Mouse (Mus musculus): ENCODE measurements at regions not wholly inside any gene's neighbourhood (a gene's known extent, or its start where the extent isn't known, plus 50 kb on each side); places are given as distances from the start of the nearest gene placed in this dataset.
A peak's percentile ranks its signal among the peaks of the same experiment; 100 is the strongest.

DNA sequence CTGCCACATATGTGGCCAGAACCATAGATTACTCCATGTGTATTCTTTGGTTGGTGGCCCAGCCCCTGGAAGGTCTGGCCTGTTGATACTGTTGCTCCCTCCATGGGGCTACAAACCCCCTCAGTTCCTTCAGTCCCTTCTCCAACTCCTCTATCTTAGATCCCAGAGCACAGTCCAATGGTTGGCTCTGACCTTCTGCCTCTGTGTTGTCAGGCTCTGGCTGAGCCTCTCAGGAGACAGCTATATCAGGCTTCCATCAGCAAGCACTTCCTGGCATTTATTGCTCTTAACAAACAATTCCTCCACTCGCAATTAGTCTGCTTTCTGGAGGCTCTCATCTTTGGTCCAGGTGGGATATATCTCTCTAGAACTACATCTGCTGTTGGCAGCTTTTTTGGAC is 327.0 kb upstream of the Bche start:
- Histone ChIP-seq H3K9me3 (ENCODE audit: control insufficient read depth, low read length) (no peaks in the 10 kb centered on the region), H3K36me3 (ENCODE audit: control insufficient read depth, insufficient read depth, low read length) (no peaks in the 10 kb centered on the region), H3K9ac (replicated peaks; ENCODE audit: low read length) (no peak overlapping the region), H3K4me2 (ENCODE audit: low read length) (no peak overlapping the region), H3K4me3 (replicated peaks; ENCODE audit: low read depth, low read length) (no peak overlapping the region), H3K27ac (replicated peaks; ENCODE audit: low read depth, low read length) (no peak overlapping the region), H3K27me3 (ENCODE audit: control insufficient read depth, insufficient read depth, low read length) (no peaks in the 10 kb centered on the region), H3K4me1 (ENCODE audit: control insufficient read depth, insufficient read depth, low read length) (no peaks in the 10 kb centered on the region)
- DNase-seq: no peak
- no peak for ATAC-seq (ENCODE audit: low FRiP score, low TSS enrichment)
- WGBS: 79% methylated on average over 1 of the region's 1 CpGs

DNA sequence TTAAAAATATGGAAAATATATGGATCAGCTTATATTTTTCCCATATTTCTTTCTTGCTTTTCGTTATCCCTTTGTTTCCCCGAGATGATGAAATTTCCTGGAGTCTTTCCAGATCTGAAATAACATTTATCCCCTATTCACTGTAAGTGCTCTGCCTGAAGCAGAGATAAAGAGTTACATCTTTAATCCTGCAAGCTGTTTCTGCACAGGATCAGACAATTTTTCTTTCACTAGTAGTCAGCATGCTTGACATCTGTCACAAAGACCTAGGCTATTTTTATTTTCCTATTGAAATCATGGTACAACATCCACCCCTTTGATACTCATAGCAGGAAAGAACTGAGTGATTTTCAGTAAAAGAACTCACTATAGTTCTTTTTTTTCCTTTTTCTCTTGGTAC is 311.3 kb upstream of the Bche start:
- no peak overlapping the region for H3K4me2 ChIP-seq (ENCODE audit: low read length)
- DNase-seq: peak; percentile 1
- no peak for ATAC-seq (ENCODE audit: low FRiP score, low TSS enrichment)

More for the DNA sequence above, 311.3 kb upstream of the Bche start:
- Histone ChIP-seq H3K36me3 (ENCODE audit: control insufficient read depth, insufficient read depth, low read length) (no peaks in the 10 kb centered on the region), H3K4me1 (ENCODE audit: control insufficient read depth, insufficient read depth, low read length) (no peaks in the 10 kb centered on the region), H3K27ac (replicated peaks; ENCODE audit: low read depth, low read length) (no peak overlapping the region), H3K4me3 (replicated peaks; ENCODE audit: low read depth, low read length) (no peak overlapping the region), H3K9ac (replicated peaks; ENCODE audit: low read length) (no peak overlapping the region), H3K27me3 (ENCODE audit: control insufficient read depth, insufficient read depth, low read length) (no peaks in the 10 kb centered on the region), H3K9me3 (ENCODE audit: control insufficient read depth, low read length) (no peaks in the 10 kb centered on the region)
- WGBS: 69% methylated on average over 2 of the region's 2 CpGs

All from midbrain, embryonic 14.5 days (tissue).